Mouse (Mus musculus) midbrain, postnatal 0 days (tissue): ENCODE data around the gene Olfr1111. TPM values are rescaled to one million over a fixed set of nuclear protein-coding genes. Genes with fewer than 3 reads are reported as not detected.
"Not testable (repeated sequence)": the region's sequence is repeated elsewhere in the genome, so short reads cannot be mapped to it uniquely, and the experiment has no call there.

Source experiments
- ATAC-seq: fragments of 200-750 bp; cut with Nextera tagmentation; 2 replicates; pipeline ENCODE4 v1.8.0; 2017; ENCODE audit warnings: moderate number of reproducible peaks, mild to moderate bottlenecking, moderate TSS enrichment, moderate library complexity; ENCODE audit not compliant: low FRiP score
- DNase-seq: peaks from one replicate; pipeline ENCODE4 v3.0.0-alpha.2; 2015; ENCODE audit warnings: low spot score
- H3K27ac ChIP-seq: fragments of 300-500 bp; sonication (generic); 2 replicates; pipeline ENCODE4 v1.5.1; 2014; ENCODE audit warnings: low read depth, mild to moderate bottlenecking, low read length, mixed read lengths
- H3K27me3 ChIP-seq: fragments of 300-500 bp; sonication (generic); 2 replicates; pipeline ENCODE4 v1.6.1; 2014; ENCODE audit warnings: low read length, control low read depth, mixed read lengths; ENCODE audit not compliant: insufficient read depth
- H3K36me3 ChIP-seq: fragments of 300-500 bp; sonication (generic); 2 replicates; pipeline ENCODE4 v1.6.1; 2014; ENCODE audit warnings: low read length, control low read depth, mixed read lengths; ENCODE audit not compliant: insufficient read depth
- H3K4me1 ChIP-seq: fragments of 300-500 bp; sonication (generic); 2 replicates; pipeline ENCODE4 v1.6.1; 2014; ENCODE audit warnings: mild to moderate bottlenecking, control low read depth, antibody characterized with exemption, low read length, mixed read lengths; ENCODE audit not compliant: insufficient read depth
- H3K4me2 ChIP-seq: fragments of 300-500 bp; sonication (generic); 2 replicates; pipeline ENCODE4 v1.6.1; 2014; ENCODE audit warnings: low read depth, mild to moderate bottlenecking, low read length, mixed read lengths; ENCODE audit not compliant: poor library complexity, severe bottlenecking
- H3K4me3 ChIP-seq: fragments of 300-500 bp; sonication (generic); 2 replicates; pipeline ENCODE4 v1.5.1; 2014; ENCODE audit warnings: low read depth, mild to moderate bottlenecking, low read length, moderate library complexity
- H3K9ac ChIP-seq: fragments of 300-500 bp; sonication (generic); replicated peaks from 2 replicates; pipeline ENCODE4 v1.6.1; 2014; ENCODE audit warnings: mild to moderate bottlenecking, low read length, moderate library complexity, mixed read lengths; ENCODE audit not compliant: poor library complexity, severe bottlenecking
- H3K9me3 ChIP-seq: fragments of 300-500 bp; sonication (generic); 2 replicates; pipeline ENCODE4 v1.6.1; 2016; ENCODE audit warnings: low read length, control low read depth
- CTCF ChIP-seq: IDR thresholded peaks from 2 replicates; pipeline ENCODE4 v1.5.1; 2016; ENCODE audit warnings: antibody characterized with exemption, mild to moderate bottlenecking
- WGBS: fragments of 180-500 bp; shearing (Covaris S2); extraction: QIAGEN DNeasy Blood & Tissue Kit; methylation state at CpG from one replicate; pipeline ENCODE4 v1.1.7; 2014; 5-methylcytosine and 5-hydroxymethylcytosine counted together
- polyA plus RNA-seq: library from polyadenylated mRNA; unstranded; fragments of >200 nt; fragmentation: Nextera tagmentation; extraction: Ambion mirVana; gene quantifications from 2 replicates; pipeline ENCODE4 v1.2.1, GENCODE M21; 2015
- total RNA-seq: library from RNA; depleted of rRNA; stranded (reverse); fragments of >200 nt; gene quantifications from 2 replicates; pipeline ENCODE4 v1.2.3, GENCODE M21; 2014; rRNA removed

Gene Olfr1111
- total RNA-seq, result not detected in 2 replicates
- polyA plus RNA-seq, result not detected in 2 replicates

GRCm38 (mm10) chr2:87152524-87152923, at the start of gene Olfr1111:
Olfr1111 (minus strand) TSS chr2:87152624.
- Histone ChIP-seq H3K27ac (no peak within 1 kb of the TSS), H3K4me2 (no peak within 1 kb of the TSS), H3K27me3 (no peaks in the 10 kb centered on the region), H3K9me3 (no peaks in the 10 kb centered on the region), H3K4me1 (no peaks in the 10 kb centered on the region), H3K4me3 (no peak within 1 kb of the TSS), H3K9ac (no peak within 1 kb of the TSS), H3K36me3 (no peaks in the 10 kb centered on the region)
- no peak for TF ChIP-seq CTCF
- DNase-seq, result no peak
- no peak for ATAC-seq

GRCm38 (mm10) chr2:87187498-87187897, 35.1 kb upstream of the Olfr1111 start, which contains the start of gene Olfr1112:
Olfr1112 (plus strand) TSS chr2:87187798.
- WGBS, result 88% methylated on average over 1 of the region's 1 CpGs
- no peak within 1 kb of the TSS for H3K4me3 ChIP-seq

GRCm38 (mm10) chr2:87167731-87168130, 15.3 kb upstream of the Olfr1111 start:
- not testable (repeated sequence) for H3K27me3 ChIP-seq, H3K4me2 ChIP-seq, H3K36me3 ChIP-seq, H3K9me3 ChIP-seq, ATAC-seq, H3K4me1 ChIP-seq, H3K9ac ChIP-seq, H3K27ac ChIP-seq, H3K4me3 ChIP-seq, DNase-seq
- WGBS, result 75% methylated on average over 2 of the region's 2 CpGs

More at GRCm38 (mm10) chr2:87187498-87187897, 35.1 kb upstream of the Olfr1111 start, which contains the start of gene Olfr1112:
- DNase-seq, result no peak
- no peak for ATAC-seq
- Histone ChIP-seq H3K9ac (no peak within 1 kb of the TSS), H3K27ac (no peak within 1 kb of the TSS), H3K27me3 (no peaks in the 10 kb centered on the region), H3K4me2 (no peak within 1 kb of the TSS), H3K9me3 (no peaks in the 10 kb centered on the region), H3K4me1 (no peaks in the 10 kb centered on the region), H3K36me3 (no peaks in the 10 kb centered on the region)
- TF ChIP-seq CTCF, result no peak

- DNase-seq (no peak), ATAC-seq (no peak)
- no peak within 1 kb of the TSS for H3K4me2 ChIP-seq
- no peaks in the 10 kb centered on the region for H3K27me3 ChIP-seq
- H3K9me3 ChIP-seq, result no peaks in the 10 kb centered on the region
- no peak within 1 kb of the TSS for H3K9ac ChIP-seq
- TF ChIP-seq CTCF, result no peak
- no peaks in the 10 kb centered on the region for H3K36me3 ChIP-seq
- no peaks in the 10 kb centered on the region for H3K4me1 ChIP-seq
- H3K4me3 ChIP-seq, result no peak within 1 kb of the TSS
- WGBS, result 85% methylated on average over 1 of the region's 1 CpGs
- no peak within 1 kb of the TSS for H3K27ac ChIP-seq
Measured at GRCm38 (mm10) chr2:87140200-87140599, 12.2 kb downstream of the Olfr1111 start, which contains the start of gene Olfr1110. Olfr1110 (minus strand) TSS chr2:87140300.

- H3K27ac ChIP-seq, result no peak within 1 kb of the TSS
- TF ChIP-seq CTCF, result no peak
- ATAC-seq (no peak), DNase-seq (no peak)
- H3K36me3 ChIP-seq, result no peaks in the 10 kb centered on the region
- no peaks in the 10 kb centered on the region for H3K9me3 ChIP-seq
- no peak within 1 kb of the TSS for H3K9ac ChIP-seq
- H3K27me3 ChIP-seq, result no peaks in the 10 kb centered on the region
- no peak within 1 kb of the TSS for H3K4me2 ChIP-seq
- H3K4me1 ChIP-seq, result no peaks in the 10 kb centered on the region
- H3K4me3 ChIP-seq, result no peak within 1 kb of the TSS
Measured at GRCm38 (mm10) chr2:87114467-87114866, 38.0 kb downstream of the Olfr1111 start, which contains the start of gene Olfr259. Olfr259 (minus strand) TSS chr2:87114567.

Other genes with a start within 250 kb of the Olfr1111 start
- gene Olfr1098, start 228.1 kb downstream of the Olfr1111 start, total RNA-seq, result not detected in 2 replicates
- not detected in 2 replicates for gene Olfr1098, start 228.1 kb downstream of the Olfr1111 start, polyA plus RNA-seq
- gene Olfr1099, start 191.9 kb downstream of the Olfr1111 start, total RNA-seq, result not detected in 2 replicates
- not detected in 2 replicates for gene Olfr1099, start 191.9 kb downstream of the Olfr1111 start, polyA plus RNA-seq
- gene Olfr1100, start 172.7 kb downstream of the Olfr1111 start, total RNA-seq, result not detected in 2 replicates
- gene Olfr1100, start 172.7 kb downstream of the Olfr1111 start, polyA plus RNA-seq, result not detected in 2 replicates
- gene Olfr1101, start 161.4 kb downstream of the Olfr1111 start, total RNA-seq, result not detected in 2 replicates
- gene Olfr1101, start 161.4 kb downstream of the Olfr1111 start, polyA plus RNA-seq, result not detected in 2 replicates
- gene Olfr1102, start 154.2 kb downstream of the Olfr1111 start, total RNA-seq, result not detected in 2 replicates
- not detected in 2 replicates for gene Olfr1102, start 154.2 kb downstream of the Olfr1111 start, polyA plus RNA-seq
- not detected in 2 replicates for gene Olfr1104, start 125.5 kb downstream of the Olfr1111 start, total RNA-seq
- gene Olfr1104, start 125.5 kb downstream of the Olfr1111 start, polyA plus RNA-seq, result not detected in 2 replicates
- not detected in 2 replicates for gene Olfr1105, start 116.1 kb downstream of the Olfr1111 start, total RNA-seq
- gene Olfr1105, start 116.1 kb downstream of the Olfr1111 start, polyA plus RNA-seq, result not detected in 2 replicates
- not detected in 2 replicates for gene Olfr1106, start 100.4 kb downstream of the Olfr1111 start, total RNA-seq
- not detected in 2 replicates for gene Olfr1106, start 100.4 kb downstream of the Olfr1111 start, polyA plus RNA-seq
- gene Olfr1107, start 76.8 kb downstream of the Olfr1111 start, total RNA-seq, result not detected in 2 replicates
- not detected in 2 replicates for gene Olfr1107, start 76.8 kb downstream of the Olfr1111 start, polyA plus RNA-seq
- gene Olfr1109, start 56.6 kb downstream of the Olfr1111 start, total RNA-seq, result not detected in 2 replicates
- gene Olfr1109, start 56.6 kb downstream of the Olfr1111 start, polyA plus RNA-seq, result not detected in 2 replicates
- gene Olfr259, start 38.1 kb downstream of the Olfr1111 start, total RNA-seq, result not detected in 2 replicates
- not detected in 2 replicates for gene Olfr259, start 38.1 kb downstream of the Olfr1111 start, polyA plus RNA-seq
- gene Olfr1110, start 12.3 kb downstream of the Olfr1111 start, total RNA-seq, result not detected in 2 replicates
- gene Olfr1110, start 12.3 kb downstream of the Olfr1111 start, polyA plus RNA-seq, result not detected in 2 replicates
- not detected in 2 replicates for gene Olfr1112, start 35.2 kb upstream of the Olfr1111 start, total RNA-seq
- gene Olfr1112, start 35.2 kb upstream of the Olfr1111 start, polyA plus RNA-seq, result not detected in 2 replicates
- gene Olfr1113, start 56.3 kb upstream of the Olfr1111 start, total RNA-seq, result not detected in 2 replicates
- not detected in 2 replicates for gene Olfr1113, start 56.3 kb upstream of the Olfr1111 start, polyA plus RNA-seq
- gene Olfr1115, start 95.4 kb upstream of the Olfr1111 start, total RNA-seq, result not detected in 2 replicates
- not detected in 2 replicates for gene Olfr1115, start 95.4 kb upstream of the Olfr1111 start, polyA plus RNA-seq
- not detected in 2 replicates for gene Olfr1116, start 114.9 kb upstream of the Olfr1111 start, total RNA-seq
- gene Olfr1116, start 114.9 kb upstream of the Olfr1111 start, polyA plus RNA-seq, result not detected in 2 replicates
- not detected in 2 replicates for gene Olfr1118, start 155.0 kb upstream of the Olfr1111 start, total RNA-seq
- not detected in 2 replicates for gene Olfr1118, start 155.0 kb upstream of the Olfr1111 start, polyA plus RNA-seq
- gene Olfr1120, start 202.2 kb upstream of the Olfr1111 start, total RNA-seq, result not detected in 2 replicates
- gene Olfr1120, start 202.2 kb upstream of the Olfr1111 start, polyA plus RNA-seq, result not detected in 2 replicates
- gene Olfr1121, start 217.3 kb upstream of the Olfr1111 start, total RNA-seq, result not detected in 2 replicates
- gene Olfr1121, start 217.3 kb upstream of the Olfr1111 start, polyA plus RNA-seq, result not detected in 2 replicates
- not detected in 2 replicates for gene Olfr1122, start 233.2 kb upstream of the Olfr1111 start, total RNA-seq
- not detected in 2 replicates for gene Olfr1122, start 233.2 kb upstream of the Olfr1111 start, polyA plus RNA-seq